Mouse (Mus musculus) kidney, adult 18-20 months (tissue): ENCODE data around the gene Nab2.

Experiments
- DNase-seq: peaks from one replicate; pipeline ENCODE4 v3.0.0; 2021

Nab2 gene

GRCm38 (mm10) chr10:127614236-127615033 is 53.9 kb downstream of the Nab2 start:
- DNase-seq: no peak

- DNase-seq: no peak
Measured at GRCm38 (mm10) chr10:127612079-127612775, 56.1 kb downstream of the Nab2 start.
